Mouse (Mus musculus) lung, postnatal 14 days (tissue): Measurements from ENCODE around the gene Thoc6.

Experiments used
- DNase-seq: peaks from one replicate; pipeline ENCODE4 v3.0.0; 2021

The Thoc6 gene

GRCm38 (mm10) chr17:23676473-23677031, 2.9 kb upstream of the Thoc6 start:
- peak; percentile 62 for DNase-seq

GRCm38 (mm10) chr17:23675564-23676281, 2.0 kb upstream of the Thoc6 start:
- peak; percentile 47 for DNase-seq

- DNase-seq = peak; percentile 58
These were observed 1.4 kb upstream of the Thoc6 start for GRCm38 (mm10) chr17:23675127-23675526.

- no peak for DNase-seq
These were observed 730 bp upstream of the Thoc6 start for GRCm38 (mm10) chr17:23674271-23674952.

- no peak for DNase-seq
These were observed 921 bp downstream of the Thoc6 start for GRCm38 (mm10) chr17:23672761-23673160.

- DNase-seq = no peak
These were observed 2.2 kb downstream of the Thoc6 start for GRCm38 (mm10) chr17:23671519-23671918.

GRCm38 (mm10) chr17:23670516-23671074, 3.1 kb downstream of the Thoc6 start:
- DNase-seq = no peak

- DNase-seq = no peak
These were observed 8.2 kb downstream of the Thoc6 start for GRCm38 (mm10) chr17:23665511-23665910.

- DNase-seq = peak; percentile 22
These were observed 9.1 kb downstream of the Thoc6 start for GRCm38 (mm10) chr17:23664556-23665021.

- DNase-seq = peak; percentile 26
These were observed 12.2 kb downstream of the Thoc6 start for GRCm38 (mm10) chr17:23661526-23661925.

GRCm38 (mm10) chr17:23660876-23661200, 12.8 kb downstream of the Thoc6 start:
- no peak for DNase-seq

GRCm38 (mm10) chr17:23660117-23660875, 13.4 kb downstream of the Thoc6 start, which contains the start of gene Bicdl2:
Gene Bicdl2 (plus strand): TSS chr17:23660506.
- DNase-seq = peak; percentile 79

GRCm38 (mm10) chr17:23658450-23658849, 15.2 kb downstream of the Thoc6 start:
- no peak for DNase-seq

- no peak for DNase-seq
These were observed 19.3 kb downstream of the Thoc6 start for GRCm38 (mm10) chr17:23654410-23654809.

GRCm38 (mm10) chr17:23654001-23654400, 19.7 kb downstream of the Thoc6 start:
- DNase-seq = no peak

- no peak for DNase-seq
These were observed 20.4 kb downstream of the Thoc6 start for GRCm38 (mm10) chr17:23653324-23653723.

GRCm38 (mm10) chr17:23651363-23651762, 22.3 kb downstream of the Thoc6 start:
- DNase-seq = no peak

GRCm38 (mm10) chr17:23645894-23646293, 27.8 kb downstream of the Thoc6 start:
- no peak for DNase-seq

GRCm38 (mm10) chr17:23644613-23645495, 28.8 kb downstream of the Thoc6 start, which contains the start of gene Mmp25:
Gene Mmp25 (minus strand): TSS chr17:23645277.
- DNase-seq = no peak

- DNase-seq = no peak
These were observed 42.4 kb downstream of the Thoc6 start for GRCm38 (mm10) chr17:23631241-23631640.

GRCm38 (mm10) chr17:23630195-23631020, 43.3 kb downstream of the Thoc6 start:
- peak; percentile 80 for DNase-seq
